Mouse (Mus musculus) layer of hippocampus, adult 9-11 months (tissue): ENCODE measurements around the gene Lenep.
"Not testable (repeated sequence)": the region's sequence is repeated elsewhere in the genome, so short reads cannot be mapped to it uniquely, and the experiment has no call there.

Experiments used
- DNase-seq: peaks from one replicate; pipeline ENCODE4 v3.0.0; 2022

The Lenep gene

DNA sequence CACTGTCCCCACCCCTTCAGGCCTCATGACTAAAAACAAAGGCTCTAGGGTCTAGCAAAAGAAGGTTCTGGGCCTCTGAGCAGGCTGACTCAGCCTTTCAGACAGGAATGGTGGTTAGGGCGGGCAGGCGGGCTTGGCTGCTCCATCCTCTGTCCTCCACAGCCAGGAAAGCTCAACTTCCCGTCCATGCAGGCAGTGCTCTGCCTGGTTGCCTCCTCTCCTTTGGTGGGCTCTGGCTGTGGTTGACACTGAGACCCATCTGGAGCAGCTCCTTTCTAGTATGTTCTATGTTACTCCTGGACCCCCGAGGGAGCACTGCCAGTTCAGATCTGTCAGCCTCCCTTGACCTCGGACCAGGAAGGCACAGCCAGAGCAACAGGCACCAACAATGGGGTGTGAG is at the start of gene Lenep:
TSS of gene Lenep (minus strand) at position 101 of the 400 bp plus-strand sequence.
- DNase-seq, result no peak

DNA sequence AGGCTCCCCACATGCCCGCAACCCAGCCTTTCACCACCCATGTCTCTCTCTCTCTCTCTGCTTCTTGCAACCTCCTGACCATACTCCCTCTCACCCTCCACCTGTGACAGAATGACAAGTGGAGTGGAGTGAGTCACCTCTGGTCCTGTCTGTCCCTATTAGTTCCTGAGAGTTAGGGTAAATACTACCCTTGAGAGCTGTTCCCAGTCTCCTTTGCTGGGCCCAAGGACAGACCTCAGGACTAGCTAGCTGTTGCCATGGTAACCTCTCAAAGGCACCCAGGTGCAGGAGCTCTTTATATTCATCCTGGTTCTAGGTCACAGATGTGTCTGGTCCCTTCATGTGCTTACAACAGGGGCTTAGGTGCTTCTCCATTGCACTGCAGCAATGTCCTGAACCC is 49.3 kb upstream of the Lenep start:
- DNase-seq, result no peak

DNA sequence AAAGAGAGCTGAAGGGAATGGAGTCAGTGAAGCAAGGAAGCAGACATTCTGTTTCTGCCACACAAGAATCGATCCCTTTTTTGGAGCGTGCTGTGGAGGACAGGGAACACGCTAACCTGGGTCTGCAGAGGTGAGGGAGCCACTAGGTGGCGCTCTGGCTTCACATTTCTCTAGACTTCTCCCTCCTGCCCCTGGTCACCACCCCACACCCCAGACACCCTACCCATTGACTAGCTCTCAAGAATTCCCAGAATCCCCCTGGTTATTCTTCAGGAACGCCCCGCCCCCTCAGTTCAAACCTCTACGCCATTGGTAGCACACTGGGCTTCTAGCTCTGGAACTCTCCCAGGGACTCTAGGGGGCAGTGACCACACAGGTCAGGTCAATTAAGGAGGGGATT is 46.9 kb upstream of the Lenep start:
- peak; percentile 69 for DNase-seq

DNA sequence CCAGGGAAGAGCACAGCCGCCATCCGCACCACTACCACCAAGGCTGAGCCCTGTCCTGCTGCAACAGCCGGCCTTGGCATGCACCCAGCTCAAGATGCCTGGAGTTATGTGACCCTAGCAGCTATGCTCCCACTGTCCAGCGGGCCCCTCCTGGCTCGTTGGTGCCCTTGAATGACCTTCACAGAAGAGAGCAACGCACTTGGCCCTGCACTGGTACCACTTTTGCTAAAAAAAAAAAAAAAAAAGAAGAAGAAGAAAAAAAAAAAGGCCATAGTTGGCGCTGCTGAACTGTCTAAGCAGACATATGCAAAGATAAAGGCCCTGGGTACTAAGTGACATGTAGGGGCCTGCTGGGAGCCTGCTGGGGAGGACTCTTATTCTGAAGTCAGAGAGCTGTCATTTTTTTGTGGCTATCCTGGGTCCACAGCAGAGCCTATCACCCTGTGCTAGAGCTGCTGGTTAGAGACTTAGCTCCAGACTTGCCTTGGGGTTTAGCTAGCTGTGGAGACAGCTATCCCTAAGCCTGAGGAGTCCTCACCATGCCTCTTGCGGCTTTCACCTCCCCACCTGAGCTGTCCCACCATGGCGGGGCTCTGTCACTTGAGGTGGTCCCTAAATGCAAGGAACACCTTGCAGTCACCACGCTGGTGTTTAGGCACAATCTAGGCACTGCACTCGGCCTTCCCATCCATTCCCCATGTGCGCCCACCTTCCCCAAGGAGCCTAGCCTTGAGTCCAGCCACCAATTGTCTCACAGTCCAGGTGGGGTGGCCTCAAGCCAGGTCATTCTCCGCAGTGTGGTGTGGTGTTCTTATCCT is 46.3 kb upstream of the Lenep start:
- DNase-seq, result no peak

DNA sequence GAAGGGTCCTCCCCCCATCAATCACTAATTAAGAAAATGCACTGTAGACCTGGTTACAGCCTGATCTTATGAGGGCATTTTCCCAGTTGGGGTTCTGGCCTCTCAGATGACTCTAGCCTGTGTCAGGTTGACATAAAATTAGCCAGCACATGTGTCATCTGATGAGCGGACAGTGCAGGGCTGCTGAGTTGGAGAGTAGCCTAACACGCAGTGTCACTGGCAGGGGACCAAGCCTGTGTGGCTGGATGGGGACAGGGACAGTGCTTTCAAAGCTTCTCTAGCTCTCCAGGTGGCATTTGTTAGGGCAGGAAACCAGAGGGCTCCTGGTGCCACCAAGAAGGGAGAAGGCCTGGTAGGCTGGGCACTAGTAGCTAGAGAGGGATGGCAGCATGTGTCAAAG is 38.1 kb upstream of the Lenep start:
- DNase-seq, result no peak

DNA sequence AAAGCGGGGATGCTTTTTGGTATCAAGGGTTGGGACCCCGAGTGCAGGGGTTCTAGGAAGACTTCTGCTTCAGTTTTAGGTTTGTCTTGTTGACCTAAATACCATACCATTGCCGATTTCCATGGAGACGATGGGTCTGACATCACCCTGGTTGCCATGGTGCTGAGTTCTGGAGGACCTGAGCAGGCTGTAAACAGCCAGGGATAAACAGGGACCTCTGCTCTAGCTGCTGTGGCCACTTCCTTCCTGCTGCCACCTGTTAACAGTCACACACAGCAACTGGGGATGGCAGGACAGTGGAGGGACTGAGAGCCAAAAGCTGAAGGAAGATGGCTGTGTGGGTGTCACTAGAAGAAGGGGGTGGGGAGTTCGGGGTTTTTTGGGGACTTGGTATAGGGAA is 34.7 kb upstream of the Lenep start:
- no peak for DNase-seq

DNA sequence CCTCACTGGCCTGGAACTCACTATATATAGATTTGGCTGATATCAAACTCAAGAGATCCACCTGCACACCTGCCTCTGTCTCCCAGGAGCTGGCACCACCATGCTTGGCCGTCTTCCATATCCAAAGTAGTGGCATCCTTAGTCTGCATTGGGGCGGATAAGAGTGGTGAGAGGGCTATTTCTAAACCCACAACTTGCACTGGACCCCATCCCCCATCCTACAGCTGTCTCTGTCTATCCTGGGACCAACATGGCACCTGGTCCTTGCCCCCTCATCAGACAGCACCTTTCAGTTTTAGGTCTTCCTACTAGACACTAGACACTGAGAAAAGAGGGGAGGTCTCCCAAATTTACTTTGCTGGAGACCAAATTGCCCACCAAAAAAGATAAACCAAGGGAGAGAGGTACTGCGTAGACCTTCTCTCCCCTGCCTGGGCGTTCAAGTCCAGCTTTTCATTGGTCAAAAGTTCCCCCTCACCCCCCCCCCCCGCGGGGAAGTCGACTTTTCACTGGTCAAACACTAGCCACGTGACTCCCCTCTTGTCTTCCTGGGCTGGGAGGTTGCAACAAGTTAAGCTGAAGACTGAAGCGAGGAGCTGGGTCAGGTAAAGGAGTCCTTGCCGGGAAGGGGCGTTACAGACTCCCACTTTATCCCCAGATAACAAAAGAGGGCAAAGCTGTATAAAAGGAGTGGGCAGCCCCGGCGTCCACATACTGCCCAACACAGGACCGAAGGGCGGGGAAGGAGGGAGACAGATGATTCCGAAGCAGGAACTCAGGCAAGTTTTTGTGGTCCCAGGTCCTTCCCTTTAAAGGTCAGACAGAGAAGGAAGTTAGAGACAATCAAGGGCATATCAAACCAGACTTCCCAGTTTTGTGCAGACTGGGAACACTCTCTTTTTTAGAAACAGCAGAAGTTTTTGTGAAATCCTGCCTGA is 33.9 kb upstream of the Lenep start, which contains the start of gene Pbxip1:
TSS of gene Pbxip1 (plus strand) at position 531 of the 938 bp plus-strand sequence.
- peak; percentile 56 for DNase-seq

DNA sequence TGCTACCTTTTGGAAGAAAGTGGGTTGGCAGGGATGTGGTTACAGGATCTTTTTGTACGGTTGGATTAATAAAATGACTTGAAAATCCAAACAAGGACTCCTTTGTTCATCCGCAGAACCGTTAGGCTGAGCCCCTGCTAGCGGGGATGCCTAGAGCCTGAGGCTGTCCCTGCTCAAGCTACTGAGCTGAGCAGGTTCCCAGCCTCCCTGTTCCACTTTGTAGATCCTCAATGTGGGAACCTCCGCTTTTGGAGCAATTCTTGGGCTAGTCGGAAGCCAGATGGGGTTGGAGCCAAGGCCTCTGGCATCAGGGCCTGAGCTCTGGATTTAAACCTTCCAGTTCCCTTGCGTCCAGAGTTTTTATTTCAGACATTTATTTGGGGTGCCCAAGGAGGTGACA is 32.4 kb upstream of the Lenep start:
- no peak for DNase-seq

DNA sequence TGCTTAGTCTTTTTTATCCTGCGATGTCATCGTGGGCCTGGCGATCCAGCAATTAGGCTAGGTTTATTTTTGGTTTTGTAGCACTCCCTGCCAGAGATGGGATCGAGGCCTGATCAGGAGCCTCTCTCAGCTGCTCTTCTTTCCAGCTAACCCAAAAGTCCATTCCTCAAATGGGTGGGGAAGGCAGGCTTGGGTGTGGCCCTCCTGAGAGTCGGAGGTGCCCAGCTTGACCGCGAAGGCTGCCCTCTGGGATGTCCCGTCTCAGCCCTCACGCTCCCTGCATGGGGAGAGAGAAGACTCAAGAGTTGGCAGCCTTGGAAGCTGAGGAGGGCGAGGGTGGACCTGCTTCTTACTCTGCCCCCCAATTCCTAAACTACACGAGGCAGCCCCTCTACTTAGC is 31.9 kb upstream of the Lenep start:
- no peak for DNase-seq

DNA sequence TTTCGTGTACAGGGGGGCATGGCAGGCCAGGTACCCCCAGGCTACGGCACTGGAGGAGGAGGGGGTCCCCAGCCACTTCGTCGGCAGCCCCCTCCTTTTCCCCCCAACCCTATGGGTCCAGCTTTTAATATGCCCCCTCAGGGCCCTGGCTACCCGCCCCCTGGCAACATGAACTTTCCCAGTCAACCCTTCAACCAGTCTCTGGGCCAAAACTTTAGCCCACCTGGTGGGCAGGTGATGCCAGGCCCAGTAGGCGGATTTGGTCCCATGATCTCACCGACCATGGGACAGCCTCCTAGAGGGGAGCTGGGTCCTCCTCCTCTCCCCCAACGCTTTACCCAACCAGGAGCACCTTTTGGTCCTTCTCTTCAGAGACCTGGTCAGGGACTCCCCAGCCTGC is 30.0 kb upstream of the Lenep start:
- no peak for DNase-seq

DNA sequence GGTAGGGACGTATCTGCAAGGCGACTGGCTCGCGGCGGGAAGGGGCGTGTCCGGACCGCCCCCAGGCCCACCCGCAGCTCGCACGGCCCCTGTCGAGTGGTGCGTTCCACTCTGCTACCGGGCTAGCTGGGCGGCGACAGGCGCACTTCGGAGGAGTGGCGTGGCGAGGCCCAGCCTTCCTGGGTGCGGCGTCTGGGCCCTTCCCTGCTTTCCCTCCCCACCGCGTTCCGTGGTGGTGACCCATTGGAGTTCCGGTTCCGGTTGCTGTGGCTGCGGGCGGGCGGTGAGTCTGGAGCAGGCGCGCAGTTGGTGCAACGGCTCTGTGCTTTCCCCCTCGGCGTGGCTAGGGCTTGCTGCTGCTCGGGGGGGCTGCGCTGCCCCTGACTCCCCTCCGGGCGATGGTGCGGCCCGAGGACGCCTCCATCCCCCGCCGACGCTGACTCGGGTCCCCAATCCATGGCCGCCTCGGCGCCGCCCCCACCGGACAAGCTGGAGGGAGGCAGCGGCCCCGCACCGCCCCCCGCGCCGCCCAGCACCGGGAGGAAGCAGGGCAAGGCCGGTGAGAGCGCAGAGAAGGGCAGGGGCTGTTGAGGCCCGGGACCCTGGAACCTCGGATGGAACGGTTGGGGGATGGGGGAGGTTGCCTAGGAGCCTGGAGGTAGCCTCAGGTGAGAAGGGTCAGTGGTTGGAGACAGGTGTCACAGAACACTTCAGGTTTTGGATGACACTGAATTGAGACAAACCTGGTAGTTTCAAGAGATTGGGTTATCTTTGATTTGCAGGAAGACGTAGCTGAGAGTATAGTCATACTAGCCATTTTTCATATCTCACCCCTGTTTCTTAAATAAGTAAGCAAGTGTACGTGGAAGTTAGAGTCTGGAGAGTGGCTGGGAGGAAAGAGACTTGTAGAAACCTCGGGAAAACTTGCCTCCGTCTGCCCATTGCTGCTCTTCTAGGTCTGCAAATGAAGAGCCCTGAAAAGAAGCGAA is 27.9 kb upstream of the Lenep start, which contains the start of gene Pygo2:
TSS of gene Pygo2 (plus strand) at position 44 of the 989 bp plus-strand sequence.
- DNase-seq, result peak; percentile 98

DNA sequence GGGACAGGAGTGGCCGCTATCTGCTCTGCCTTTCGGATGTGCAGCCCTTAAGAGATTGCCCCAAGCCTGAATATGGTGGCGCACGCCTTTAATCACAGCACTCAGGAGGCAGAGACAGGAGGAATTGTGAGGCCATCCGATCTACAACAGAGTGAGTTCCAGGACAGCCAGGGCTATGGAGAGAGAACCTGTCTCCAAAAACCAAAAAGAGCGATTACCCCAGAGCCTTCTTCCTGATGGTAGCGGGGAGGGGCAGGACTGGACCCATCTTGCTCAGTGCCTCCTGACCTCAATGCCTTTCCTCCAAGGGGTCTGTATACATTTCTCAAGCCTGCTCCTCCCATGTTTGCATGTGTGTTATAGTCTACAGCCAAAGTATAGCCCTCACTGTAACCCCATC is 26.4 kb upstream of the Lenep start:
- DNase-seq, result not testable (repeated sequence)

DNA sequence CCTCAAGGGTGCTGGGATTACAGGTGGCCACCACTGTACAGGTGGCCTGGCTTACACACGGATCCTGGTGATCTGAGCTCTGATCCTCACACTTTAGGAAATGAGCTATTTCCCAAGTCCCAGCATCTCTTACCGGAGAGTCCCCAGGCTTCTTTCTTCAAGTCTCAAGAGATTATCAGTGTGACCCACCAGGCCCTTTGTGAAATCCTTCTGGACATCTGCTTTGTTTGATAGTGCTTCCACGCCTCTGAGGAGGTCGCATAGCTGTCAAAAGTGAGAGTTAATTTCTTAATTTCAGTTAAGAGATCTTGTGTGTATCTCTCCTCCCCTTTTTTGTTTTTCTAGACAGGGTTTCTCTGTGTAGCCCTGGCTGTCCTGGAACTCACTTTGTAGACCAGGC is 23.3 kb upstream of the Lenep start:
- no peak for DNase-seq

DNA sequence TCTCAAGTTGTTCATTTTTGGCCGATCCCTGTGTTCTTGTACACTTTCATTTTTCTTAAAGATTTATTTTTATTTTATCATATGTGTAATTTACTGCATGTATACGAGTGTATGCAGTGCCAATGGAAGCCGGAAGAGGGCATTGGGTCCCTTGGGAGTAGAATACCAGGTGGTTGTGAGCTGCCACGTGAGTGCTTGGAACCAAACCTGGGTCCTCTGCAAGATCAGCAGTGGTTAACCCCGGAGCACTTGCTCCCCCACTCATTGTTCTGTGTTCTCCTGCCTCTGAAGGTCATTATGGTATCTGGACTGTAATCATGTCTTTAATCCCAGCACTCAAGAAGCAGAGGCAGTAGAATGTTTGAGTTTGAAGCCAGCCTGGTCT is 22.5 kb upstream of the Lenep start:
- no peak for DNase-seq

DNA sequence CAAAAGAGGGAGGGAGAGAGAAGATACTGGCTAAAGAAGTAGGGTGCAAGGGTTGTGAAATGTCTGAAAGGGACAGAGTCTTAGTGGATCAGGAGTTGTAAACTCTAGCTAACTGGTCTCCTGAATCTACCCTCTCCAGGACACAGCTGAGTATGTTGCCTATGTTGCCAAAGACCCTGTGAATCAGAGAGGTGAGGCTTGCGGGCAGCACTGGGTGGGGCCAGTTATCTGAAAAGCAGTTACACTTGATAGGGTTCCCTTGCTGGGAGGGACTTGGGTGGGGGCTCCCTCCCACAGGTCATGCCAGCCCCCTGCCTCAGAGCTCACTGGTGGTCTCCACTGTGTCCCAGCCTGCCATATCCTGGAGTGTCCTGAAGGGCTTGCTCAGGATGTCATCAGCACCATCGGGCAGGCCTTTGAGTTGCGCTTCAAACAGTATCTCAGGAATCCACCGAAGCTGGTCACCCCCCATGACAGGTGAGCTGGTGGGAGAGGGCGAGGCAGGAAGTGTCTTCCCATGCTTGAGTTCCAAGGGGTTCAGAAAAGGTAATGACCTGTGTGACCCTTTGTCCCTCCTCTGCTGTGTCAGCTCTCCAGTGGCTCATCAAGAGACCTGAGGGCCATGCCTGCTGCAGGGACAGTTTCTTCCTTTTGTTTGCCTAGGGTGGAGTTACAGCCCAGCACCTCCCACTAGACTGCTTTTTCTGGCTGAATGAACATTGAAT is 22.0 kb upstream of the Lenep start:
- DNase-seq, result no peak

DNA sequence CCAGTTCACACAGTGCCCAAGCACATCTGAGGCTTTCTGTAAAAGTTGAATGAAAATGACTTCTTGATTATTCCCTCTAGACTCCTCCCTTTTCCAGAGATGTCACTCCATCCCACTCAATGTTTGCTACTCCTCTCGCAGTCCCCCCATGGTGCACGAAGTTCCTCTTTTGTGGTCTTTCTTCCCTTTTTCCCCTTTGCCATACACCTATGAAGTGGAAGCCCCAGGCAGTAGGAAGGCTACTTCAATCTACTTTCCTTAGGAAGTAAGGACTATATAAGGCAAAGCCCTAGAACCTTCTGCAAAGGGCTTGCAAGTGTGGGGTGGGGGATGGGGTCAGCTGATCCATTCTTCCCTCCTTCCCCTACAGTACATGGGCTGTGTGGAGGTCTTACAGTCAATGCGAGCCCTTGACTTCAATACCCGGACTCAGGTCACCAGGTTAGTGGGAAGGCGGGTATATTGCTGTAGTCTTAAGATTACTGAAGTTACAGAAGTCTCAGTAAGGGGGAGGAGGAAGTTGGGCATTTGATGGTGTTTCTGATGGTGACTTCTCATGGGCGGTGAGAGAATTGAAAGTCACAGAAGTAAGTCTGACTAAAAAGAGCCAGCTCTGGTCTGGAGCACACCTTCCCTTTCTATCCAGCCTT is 20.1 kb upstream of the Lenep start:
- DNase-seq, result no peak

DNA sequence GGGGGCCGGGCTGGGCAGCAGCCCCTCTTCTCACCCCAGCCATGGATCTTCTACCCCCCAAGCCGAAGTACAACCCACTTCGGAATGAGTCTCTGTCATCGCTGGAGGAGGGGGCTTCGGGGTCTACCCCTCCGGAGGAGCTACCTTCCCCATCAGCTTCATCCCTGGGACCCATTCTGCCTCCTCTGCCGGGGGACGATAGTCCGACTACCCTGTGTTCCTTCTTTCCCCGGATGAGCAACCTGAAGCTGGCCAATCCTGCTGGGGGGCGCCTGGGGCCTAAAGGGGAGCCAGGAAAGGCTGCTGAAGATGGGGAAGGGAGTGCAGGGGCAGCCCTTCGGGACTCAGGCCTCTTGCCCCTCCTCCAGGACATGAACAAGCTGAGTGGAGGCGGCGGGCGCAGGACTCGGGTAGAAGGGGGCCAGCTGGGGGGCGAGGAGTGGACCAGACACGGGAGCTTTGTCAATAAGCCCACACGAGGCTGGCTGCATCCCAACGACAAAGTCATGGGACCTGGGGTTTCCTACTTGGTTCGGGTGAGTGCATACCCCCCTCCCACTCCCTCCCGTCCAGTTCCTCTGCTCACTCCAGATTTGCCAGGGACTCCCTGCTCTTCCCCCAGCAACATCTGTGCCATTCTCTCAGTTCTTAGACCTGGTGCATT is 19.3 kb upstream of the Lenep start:
- no peak for DNase-seq

DNA sequence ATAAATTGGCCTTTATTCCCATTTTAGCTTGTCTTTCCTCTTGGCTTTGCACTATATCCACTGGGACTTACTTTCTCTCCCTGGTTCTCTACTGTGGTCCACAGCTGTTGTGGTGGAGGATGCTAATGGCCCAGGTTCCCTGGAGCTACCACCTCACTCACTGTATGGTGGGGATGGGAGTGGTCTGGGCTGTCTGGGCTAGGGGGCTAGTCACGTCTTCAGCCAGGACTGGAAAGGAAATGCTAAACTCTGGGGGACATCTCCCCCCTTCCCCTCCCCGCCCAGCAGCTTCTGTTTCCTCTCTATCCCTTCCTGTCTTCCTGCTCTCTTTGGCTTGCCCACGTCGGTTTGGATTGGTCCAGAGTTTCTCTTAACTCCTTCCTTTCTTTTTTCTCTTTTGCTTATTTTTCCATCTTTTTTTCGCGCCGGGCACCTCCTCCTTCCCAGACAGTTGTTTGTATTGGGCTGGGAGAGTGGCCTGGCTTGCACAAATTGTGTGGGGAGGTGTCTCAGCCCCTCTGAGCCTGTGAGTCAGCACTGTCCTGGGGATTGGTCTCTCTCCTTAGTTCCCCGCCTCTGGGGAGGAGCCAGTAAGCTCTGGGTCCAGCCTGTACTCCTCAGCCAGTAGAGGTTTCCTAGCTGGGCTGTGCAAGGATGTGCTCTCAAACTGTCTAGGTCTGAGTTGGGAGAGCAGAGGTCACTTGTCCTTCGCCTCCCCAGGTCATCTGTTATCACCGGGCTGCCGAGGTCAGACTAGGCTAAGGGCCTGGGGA is 18.6 kb upstream of the Lenep start:
- peak; percentile 83 for DNase-seq

DNA sequence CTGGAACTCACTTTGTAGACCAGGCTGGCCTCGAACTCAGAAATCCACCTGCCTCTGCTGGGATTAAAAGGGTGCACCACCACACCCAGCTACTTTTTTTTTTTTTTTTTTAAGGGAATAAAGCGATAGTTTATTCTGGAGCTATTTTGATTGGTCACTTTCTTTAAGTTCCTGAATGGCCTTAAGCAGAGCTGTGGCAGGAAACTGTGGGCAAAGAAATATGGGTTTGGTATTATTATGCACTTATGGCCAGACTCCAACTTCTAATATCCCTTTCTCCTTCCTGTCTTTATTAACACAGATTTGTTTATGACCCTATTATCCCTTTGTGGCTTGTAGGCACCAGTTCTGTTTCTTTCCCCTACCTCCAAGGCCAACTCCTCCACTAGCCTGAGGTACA is 17.8 kb upstream of the Lenep start:
- DNase-seq, result no peak

DNA sequence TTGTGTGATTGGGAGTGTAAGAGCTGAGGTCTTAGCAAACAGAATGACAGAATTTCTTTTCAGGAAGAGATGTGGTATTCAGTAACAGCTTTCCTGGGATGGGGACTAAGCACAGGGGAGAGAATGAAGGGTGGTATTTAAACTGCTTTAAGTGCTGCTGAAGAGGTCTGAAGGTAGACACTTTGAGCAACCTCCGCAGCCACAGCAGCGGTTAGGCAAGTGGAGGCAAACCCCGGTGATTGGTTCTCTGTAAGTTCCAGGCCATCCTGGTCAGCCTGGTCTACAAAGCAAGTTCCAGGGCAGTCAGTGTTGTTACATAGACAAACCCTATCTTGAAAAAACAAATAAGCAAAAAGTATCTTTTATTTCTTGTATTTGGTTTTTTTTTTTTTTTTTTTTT is 17.4 kb upstream of the Lenep start:
- no peak for DNase-seq
